Mouse (Mus musculus) cerebellum, adult 18-20 months (tissue): Measurements from ENCODE around the gene Krt77.

Source experiments
- DNase-seq, 2 experiments: peaks; one replicate each; pipeline ENCODE4 v3.0.0; 2021

The Krt77 gene

GRCm38 (mm10) chr15:101829441-101829840, 40.1 kb downstream of the Krt77 start:
- DNase-seq = no peak

- DNase-seq = no peak
These were observed 47.7 kb downstream of the Krt77 start for GRCm38 (mm10) chr15:101821786-101822185.

GRCm38 (mm10) chr15:101817875-101818274, 51.6 kb downstream of the Krt77 start, which contains the start of gene Krt2:
TSS of gene Krt2 (minus strand) at chr15:101818169.
- DNase-seq = no peak
